20 mouse cellular contexts compared by ENCODE assay signal in genomic region chr10:41545224-41545755, GRCm38 (mm10). TPM values are rescaled to one million over a fixed set of nuclear protein-coding genes. Genes with fewer than 3 reads are reported as not detected.
A peak's percentile ranks its signal among the peaks of the same experiment; 100 is the strongest.
DNase-seq lines count a peak whose midpoint lies in the region; ATAC-seq and TF ChIP-seq lines count a peak whose summit lies in the region.
"Had no signal": no experiment of that assay in that cellular context is flagged by ENCODE, and none has a peak within 500 bp of the region (broad histone marks: within the 10 kb centered on the region; RNA-seq: fewer than 3 reads in every experiment).

No protein-coding gene starts in this region.

- H3K9me3 ChIP-seq in liver, embryonic 11.5 days (ENCODE audit: control insufficient read depth, low read length) = peaks cover 4% of the 10 kb centered on the region
- H3K9me3 ChIP-seq in liver, postnatal 0 days (ENCODE audit: low read length) = peaks cover 9% of the 10 kb centered on the region; the same call in 1 of the 2 replicates
- H3K9me3 ChIP-seq in liver, embryonic 14.5 days (ENCODE audit: control insufficient read depth, low read length) = no peaks in the 10 kb centered on the region; the same call in 1 of the 2 replicates

- no peak for TF ChIP-seq EP300 in liver, postnatal 0 days (IDR thresholded peaks at IDR 0.05; ENCODE audit: low read depth)
- TF ChIP-seq EP300 in liver, embryonic 14.5 days (IDR thresholded peaks at IDR 0.05; ENCODE audit: low read depth) = no peak

- no peak overlapping the region for H3K9ac ChIP-seq in liver, embryonic 11.5 days (ENCODE audit: low read depth, low read length)
- no peak overlapping the region for H3K9ac ChIP-seq in liver, postnatal 0 days (replicated peaks)
- no peak overlapping the region for H3K9ac ChIP-seq in liver, embryonic 14.5 days (replicated peaks)
- H3K9ac ChIP-seq: forebrain, embryonic 13.5 days; midbrain, embryonic 12.5 days; neural tube, embryonic 15.5 days had no signal

- peak overlapping the region; percentile 44 for H3K4me2 ChIP-seq in liver, embryonic 11.5 days
- no peak overlapping the region for H3K4me2 ChIP-seq in liver, postnatal 0 days (ENCODE audit: low read depth, low read length)
- peak overlapping the region; percentile 21 for H3K4me2 ChIP-seq in liver, embryonic 14.5 days (ENCODE audit: low read depth)
- H3K4me2 ChIP-seq: forebrain, embryonic 13.5 days; midbrain, embryonic 12.5 days; neural tube, embryonic 15.5 days had no signal

- no peaks in the 10 kb centered on the region for H3K36me3 ChIP-seq in liver, embryonic 11.5 days (ENCODE audit: control insufficient read depth, insufficient read depth, low read length)
- no peaks in the 10 kb centered on the region for H3K36me3 ChIP-seq in liver, postnatal 0 days (replicated peaks; ENCODE audit: insufficient read depth, low read length)
- no peaks in the 10 kb centered on the region for H3K36me3 ChIP-seq in liver, embryonic 14.5 days (replicated peaks; ENCODE audit: control insufficient read depth, insufficient read depth, low read depth)
- H3K36me3 ChIP-seq: heart, embryonic 10.5 days; hindbrain, embryonic 10.5 days; midbrain, embryonic 12.5 days; neural tube, embryonic 15.5 days had no signal

- TF ChIP-seq CTCF in liver, postnatal 0 days (IDR thresholded peaks at IDR 0.05; ENCODE audit: low read depth) = no peak
- no peak for TF ChIP-seq CTCF in liver, embryonic 14.5 days (IDR thresholded peaks at IDR 0.05; ENCODE audit: low read depth)

- ATAC-seq in liver, embryonic 11.5 days (replicated peaks; ENCODE audit: low FRiP score) = no peak
- no peak for ATAC-seq in liver, postnatal 0 days
- peak; percentile 69 for ATAC-seq in activated CD4-positive, CD25-positive, alpha-beta regulatory T cell, adult 4 months
- ATAC-seq in liver, embryonic 14.5 days (ENCODE audit: insufficient read depth) = no peak
- ATAC-seq: forebrain, embryonic 13.5 days; hindbrain, postnatal 0 days had no signal

- no peak overlapping the region for H3K27ac ChIP-seq in liver, embryonic 11.5 days (ENCODE audit: low read depth, low read length)
- no peak overlapping the region for H3K27ac ChIP-seq in liver, postnatal 0 days (ENCODE audit: low read depth)
- H3K27ac ChIP-seq in liver, embryonic 14.5 days = no peak overlapping the region
- H3K27ac ChIP-seq: forebrain, embryonic 13.5 days; gastrocnemius, adult 2 months; heart, embryonic 10.5 days; hindbrain, embryonic 10.5 days; hindbrain, postnatal 0 days; kidney, postnatal 0 days; midbrain, embryonic 12.5 days; neural tube, embryonic 15.5 days had no signal

- H3K4me1 ChIP-seq in liver, embryonic 11.5 days (replicated peaks; ENCODE audit: control insufficient read depth, insufficient read depth, low read length) = peaks cover 5% of the 10 kb centered on the region; the same call in 1 of the 2 replicates
- H3K4me1 ChIP-seq in liver, postnatal 0 days (ENCODE audit: insufficient read depth) = no peaks in the 10 kb centered on the region
- H3K4me1 ChIP-seq in liver, embryonic 14.5 days (replicated peaks; ENCODE audit: control insufficient read depth in 2 of 2, insufficient read depth in 2 of 2, low read length in 1 of 2) = peaks cover 0 to 2% of the 10 kb centered on the region in 2 experiments; a peak in 2 of 4 replicates
- H3K4me1 ChIP-seq: neural tube, embryonic 15.5 days had no signal

- no peak for DNase-seq in liver, embryonic 11.5 days (ENCODE audit: low spot score)
- DNase-seq in liver, postnatal 0 days = no peak
- DNase-seq in liver, embryonic 14.5 days (ENCODE audit: low read depth in 3 of 3, low spot score in 3 of 3) = no peak
- DNase-seq in urinary bladder, postnatal 25 days (ENCODE audit: low spot score) = no peak
- no peak for DNase-seq in left cerebral cortex, adult 8-10 months (ENCODE audit: low spot score in 2 of 2)
- no peak for DNase-seq in cerebellum, adult 11 months
- DNase-seq: adrenal gland, postnatal 14 days; cerebellum, adult 9-10 months; gastrocnemius, adult 2 months; lung, adult 18-20 months; right cerebral cortex, postnatal 14 days; thymus, postnatal 25 days had no signal

- H3K4me3 ChIP-seq in liver, embryonic 11.5 days (ENCODE audit: low read depth, low read length) = no peak overlapping the region
- no peak overlapping the region for H3K4me3 ChIP-seq in liver, postnatal 0 days (ENCODE audit: low read depth, low read length)
- no peak overlapping the region for H3K4me3 ChIP-seq in liver, embryonic 14.5 days (ENCODE audit: insufficient read depth in 1 of 2, low read depth in 2 of 2, low read length in 2 of 2)
- H3K4me3 ChIP-seq: forebrain, embryonic 13.5 days; gastrocnemius, adult 2 months; hindbrain, embryonic 10.5 days; midbrain, embryonic 12.5 days; neural tube, embryonic 15.5 days had no signal

- 49% methylated on average over 7 of the region's 7 CpGs for WGBS in liver, embryonic 11.5 days
- WGBS in liver, postnatal 0 days (ENCODE audit: insufficient replicate concordance) = 52% methylated on average over 7 of the region's 7 CpGs
- WGBS in liver, embryonic 14.5 days (ENCODE audit: insufficient replicate concordance) = 35% methylated on average over 7 of the region's 7 CpGs

- H3K27me3 ChIP-seq in liver, embryonic 11.5 days (replicated peaks; ENCODE audit: control insufficient read depth, insufficient read depth, low read length) = no peaks in the 10 kb centered on the region
- H3K27me3 ChIP-seq in liver, postnatal 0 days (ENCODE audit: insufficient read depth, low read length) = no peaks in the 10 kb centered on the region
- no peaks in the 10 kb centered on the region for H3K27me3 ChIP-seq in liver, embryonic 14.5 days (ENCODE audit: control insufficient read depth, insufficient read depth, low read length)
- H3K27me3 ChIP-seq: forebrain, embryonic 13.5 days; neural tube, embryonic 15.5 days had no signal

RNA-seq across cellular contexts. Expression of gene Cd164, which starts 26.1 kb away (rescaled TPM):
- 122 and 142 TPM in 2 replicates for polyA plus RNA-seq in liver, embryonic 11.5 days (2014; fragmentation: Nextera tagmentation; extraction: Ambion mirVana)
- 77.8 and 93.3 TPM in 2 replicates for polyA plus RNA-seq in liver, postnatal 0 days (2015; fragmentation: Nextera tagmentation; extraction: Ambion mirVana)
- 100 to 1,000 TPM; 202 to 222 TPM for polyA plus RNA-seq in activated CD4-positive, CD25-positive, alpha-beta regulatory T cell, adult 4 months (2017; shearing (Covaris generic))
- polyA plus RNA-seq in liver, embryonic 14.5 days (2012; rRNA removed) = 22.8 and 30.2 TPM in 2 replicates
- 59.7 and 62.2 TPM in 2 replicates for polyA plus RNA-seq in liver, embryonic 14.5 days (2014; fragmentation: Nextera tagmentation; extraction: Ambion mirVana)
- 10 to 100 TPM; 71.8 to 75.3 (median 74.1) TPM for total RNA-seq in left cerebral cortex, adult 8-10 months (2022)

RNA-seq across cellular contexts. Expression of gene Ppil6, which starts 55.1 kb away (rescaled TPM):
- polyA plus RNA-seq in liver, embryonic 11.5 days (2014; fragmentation: Nextera tagmentation; extraction: Ambion mirVana) = 0.25 TPM in 1 of 2 replicates, not detected in the other
- 0.22 and 0.25 TPM in 2 replicates for polyA plus RNA-seq in liver, postnatal 0 days (2015; fragmentation: Nextera tagmentation; extraction: Ambion mirVana)
- under 1 TPM in 1 of 2 experiments, not detected in 1; 0.89 TPM for polyA plus RNA-seq in activated CD4-positive, CD25-positive, alpha-beta regulatory T cell, adult 4 months (2017; shearing (Covaris generic))
- not detected in 2 replicates for polyA plus RNA-seq in liver, embryonic 14.5 days (2012; rRNA removed)
- polyA plus RNA-seq in liver, embryonic 14.5 days (2014; fragmentation: Nextera tagmentation; extraction: Ambion mirVana) = not detected in 2 replicates
- total RNA-seq in left cerebral cortex, adult 8-10 months (2022) = 1 to 10 TPM; 5.4 to 8.0 (median 6.6) TPM
- total RNA-seq: gastrocnemius, adult 2 months had no signal

RNA-seq across cellular contexts. Expression of gene Smpd2, which starts 55.1 kb away (rescaled TPM):
- polyA plus RNA-seq in liver, embryonic 11.5 days (2014; fragmentation: Nextera tagmentation; extraction: Ambion mirVana) = 21.8 and 25.3 TPM in 2 replicates
- polyA plus RNA-seq in liver, postnatal 0 days (2015; fragmentation: Nextera tagmentation; extraction: Ambion mirVana) = 17.9 and 19.7 TPM in 2 replicates
- 10 to 100 TPM; 23.2 to 25.9 TPM for polyA plus RNA-seq in activated CD4-positive, CD25-positive, alpha-beta regulatory T cell, adult 4 months (2017; shearing (Covaris generic))
- 6.7 and 7.1 TPM in 2 replicates for polyA plus RNA-seq in liver, embryonic 14.5 days (2012; rRNA removed)
- 8.6 and 11.1 TPM in 2 replicates for polyA plus RNA-seq in liver, embryonic 14.5 days (2014; fragmentation: Nextera tagmentation; extraction: Ambion mirVana)
- 10 to 100 TPM; 12.8 to 19.8 (median 15.3) TPM for total RNA-seq in left cerebral cortex, adult 8-10 months (2022)
